13 mouse cellular contexts compared by ENCODE assay signal in the genomic region with DNA sequence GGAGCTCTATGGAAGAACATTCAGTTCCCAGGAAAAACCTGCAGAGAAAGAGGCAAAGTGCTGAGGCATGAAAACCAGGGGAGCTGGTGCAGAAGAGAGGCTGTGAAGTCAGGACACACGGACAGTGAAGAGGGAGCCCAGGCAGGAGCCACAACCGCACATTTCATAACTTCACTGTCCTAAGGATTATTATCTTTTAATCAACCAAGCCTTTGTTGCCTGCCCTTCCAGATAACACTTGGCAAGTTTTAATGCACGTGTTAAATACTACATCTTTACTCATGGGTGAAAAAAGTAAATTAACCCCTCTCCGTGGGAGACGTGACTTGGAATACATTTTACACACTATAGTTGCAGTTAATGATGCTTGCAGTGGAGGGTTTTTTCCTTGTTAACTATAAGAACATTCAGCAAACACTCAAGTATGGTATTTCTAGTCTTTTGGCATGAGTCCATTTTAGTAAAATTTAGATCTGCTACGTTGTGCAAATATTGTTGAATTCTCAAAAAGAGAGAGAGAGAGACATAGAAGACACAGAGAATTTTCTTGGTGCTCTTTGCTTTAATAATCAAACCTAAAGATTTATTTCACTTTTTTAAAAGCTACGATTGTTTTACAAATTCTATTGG. TPM values are rescaled to one million over a fixed set of nuclear protein-coding genes. Genes with fewer than 3 reads are reported as not detected.
A peak's percentile ranks its signal among the peaks of the same experiment; 100 is the strongest.
DNase-seq lines count a peak whose midpoint lies in the region; ATAC-seq and TF ChIP-seq lines count a peak whose summit lies in the region.
"Had no signal": no experiment of that assay in that cellular context is flagged by ENCODE, and none has a peak within 500 bp of the region (broad histone marks: within the 10 kb centered on the region; RNA-seq: fewer than 3 reads in every experiment).

No protein-coding gene starts in this region.

- H3K9ac ChIP-seq in kidney, embryonic 14.5 days (ENCODE audit: low read depth, low read length) = no peak overlapping the region; the same call in 1 of the 2 replicates
- H3K9ac ChIP-seq in intestine, postnatal 0 days (ENCODE audit: low read depth, low read length) = no peak overlapping the region

- no peak for DNase-seq in heart, embryonic 10.5 days (ENCODE audit: low spot score)
- DNase-seq in heart, adult 11 months = no peak
- DNase-seq in kidney, postnatal 25 days = no peak
- DNase-seq in G1E (ENCODE audit: low spot score) = peak; percentile 8
- no peak for DNase-seq in thymus, postnatal 36 days
- DNase-seq in cerebellum, postnatal 14 days = no peak
- DNase-seq: adrenal gland, postnatal 14 days; gastrocnemius, postnatal 25 days; retina, postnatal 1 day; thymus, postnatal 14 days had no signal

- H3K4me2 ChIP-seq in kidney, embryonic 14.5 days (replicated peaks; ENCODE audit: low read depth, low read length) = peak overlapping the region; percentile 60
- H3K4me2 ChIP-seq in intestine, postnatal 0 days (replicated peaks; ENCODE audit: low read depth) = peak overlapping the region; percentile 81; the same call in 1 of the 2 replicates

- WGBS in heart, embryonic 10.5 days = 83% methylated on average over 7 of the region's 7 CpGs
- 33% methylated on average over 7 of the region's 7 CpGs for WGBS in kidney, embryonic 14.5 days
- WGBS in intestine, postnatal 0 days = 67% methylated on average over 7 of the region's 7 CpGs

- H3K27ac ChIP-seq in heart, embryonic 10.5 days = no peak overlapping the region
- H3K27ac ChIP-seq in kidney, embryonic 14.5 days (ENCODE audit: low read depth, low read length) = peak overlapping the region; percentile 90
- H3K27ac ChIP-seq in intestine, postnatal 0 days (ENCODE audit: low read depth, low read length) = no peak overlapping the region
- H3K27ac ChIP-seq: macrophage had no signal

- H3K27me3 ChIP-seq in heart, embryonic 10.5 days (ENCODE audit: insufficient read depth, poor library complexity, severe bottlenecking) = no peaks in the 10 kb centered on the region
- no peaks in the 10 kb centered on the region for H3K27me3 ChIP-seq in kidney, embryonic 14.5 days (ENCODE audit: control insufficient read depth, insufficient read depth, low read length)
- H3K27me3 ChIP-seq in G1E (ENCODE audit: insufficient read depth, low read length) = peaks cover 26% of the 10 kb centered on the region
- H3K27me3 ChIP-seq in intestine, postnatal 0 days (replicated peaks; ENCODE audit: control insufficient read depth, insufficient read depth, low read length) = no peaks in the 10 kb centered on the region

- H3K4me1 ChIP-seq in heart, embryonic 10.5 days = peaks cover 30% of the 10 kb centered on the region
- peaks cover 25% of the 10 kb centered on the region for H3K4me1 ChIP-seq in kidney, embryonic 14.5 days (ENCODE audit: control insufficient read depth, insufficient read depth, low read length)
- H3K4me1 ChIP-seq in G1E (ENCODE audit: insufficient read depth, low read depth, low read length) = peaks cover 44% of the 10 kb centered on the region
- H3K4me1 ChIP-seq in intestine, postnatal 0 days (replicated peaks; ENCODE audit: control insufficient read depth, insufficient read depth, low read length) = no peaks in the 10 kb centered on the region

- H3K36me3 ChIP-seq in heart, embryonic 10.5 days = peaks cover 45% of the 10 kb centered on the region
- peaks cover 27% of the 10 kb centered on the region; the same call in 1 of the 2 replicates for H3K36me3 ChIP-seq in kidney, embryonic 14.5 days (ENCODE audit: control insufficient read depth, insufficient read depth, low read length)
- H3K36me3 ChIP-seq in G1E (replicated peaks) = no peaks in the 10 kb centered on the region
- no peaks in the 10 kb centered on the region for H3K36me3 ChIP-seq in intestine, postnatal 0 days (ENCODE audit: control insufficient read depth, insufficient read depth)

- 0 out of 2 replicates have a peak overlapping the region, but pooled peaks have one; percentile 83 for H3K4me3 ChIP-seq in heart, embryonic 10.5 days
- H3K4me3 ChIP-seq in kidney, embryonic 14.5 days (ENCODE audit: low read length) = peak overlapping the region; percentile 81; the same call in 1 of the 2 replicates
- H3K4me3 ChIP-seq in G1E (ENCODE audit: low read depth, low read length) = peak overlapping the region; percentile 42; the same call in 1 of the 2 replicates
- no peak overlapping the region for H3K4me3 ChIP-seq in intestine, postnatal 0 days (ENCODE audit: low read depth, low read length)

- no peak for TF ChIP-seq CTCF in G1E (IDR thresholded peaks at IDR 0.05; ENCODE audit: low read depth, low read length)
- no peak for TF ChIP-seq CTCF in intestine, postnatal 0 days (IDR thresholded peaks at IDR 0.05; ENCODE audit: low read depth)

- ATAC-seq in kidney, embryonic 14.5 days (ENCODE audit: low FRiP score, low TSS enrichment) = no peak
- ATAC-seq in G1E (ENCODE audit: extremely low read depth, insufficient number of reproducible peaks, low FRiP score, poor library complexity, severe bottlenecking) = peak; percentile 73
- ATAC-seq in intestine, postnatal 0 days = no peak

- H3K9me3 ChIP-seq in heart, embryonic 10.5 days = no peaks in the 10 kb centered on the region
- no peaks in the 10 kb centered on the region for H3K9me3 ChIP-seq in kidney, embryonic 14.5 days (ENCODE audit: control insufficient read depth, low read length)
- no peaks in the 10 kb centered on the region for H3K9me3 ChIP-seq in G1E (replicated peaks)
- no peaks in the 10 kb centered on the region for H3K9me3 ChIP-seq in intestine, postnatal 0 days (ENCODE audit: control insufficient read depth)

RNA-seq across cellular contexts. Expression of gene Fstl1, which starts 3.1 kb away (rescaled TPM):
- 312 and 372 TPM in 2 replicates for polyA plus RNA-seq in heart, embryonic 10.5 days (2016; fragmentation: Nextera tagmentation; extraction: Ambion mirVana)
- 522 and 589 TPM in 2 replicates for polyA plus RNA-seq in kidney, embryonic 14.5 days (2014; fragmentation: Nextera tagmentation; extraction: Ambion mirVana)
- total RNA-seq in G1E (2014; fragmentation: Nextera tagmentation) (2.9 and 4.8 TPM in 2 replicates), G1E (2017) (6.5 and 7.4 TPM in 2 replicates)
- 0.67 and 0.68 TPM in 2 replicates for polyA plus RNA-seq in G1E (2012)
- polyA plus RNA-seq in intestine, postnatal 0 days (2015; fragmentation: Nextera tagmentation; extraction: Ambion mirVana) = 125 and 139 TPM in 2 replicates

Comparison
In these comparisons a context has a peak if more than half of its experiments do, and no peak if none do; other contexts are left out.
1. RNA of gene Fstl1, which starts 3.1 kb away (polyA plus RNA-seq): 522 to 589 TPM in kidney, embryonic 14.5 days, 312 to 372 TPM in heart, embryonic 10.5 days and 125 to 139 TPM in intestine, postnatal 0 days; 0.67 to 0.68 TPM in G1E; every median in the first group is over 10 times any median in the second.